Mouse (Mus musculus) liver, embryonic 14.5 days (tissue): ENCODE data around the gene Pqlc2. TPM values are rescaled to one million over a fixed set of nuclear protein-coding genes. Genes with fewer than 3 reads are reported as not detected.
A peak's percentile ranks its signal among the peaks of the same experiment; 100 is the strongest.

Source experiments
- ATAC-seq: fragments of 200-750 bp; cut with Nextera tagmentation; 2 replicates; pipeline ENCODE4 v1.8.0; 2017; ENCODE audit warnings: moderate number of reproducible peaks, mild to moderate bottlenecking, moderate library complexity; ENCODE audit not compliant: insufficient read depth
- DNase-seq, 3 experiments: peaks; one replicate each; pipeline ENCODE4 v3.0.0-alpha.2; 2012 to 2013; ENCODE audit warnings: low read depth in 3 of 3, low spot score in 3 of 3
- H3K27ac ChIP-seq: fragments of 300-500 bp; sonication (generic); 2 replicates; pipeline ENCODE4 v1.5.1; 2014; ENCODE audit warnings: moderate library complexity, mild to moderate bottlenecking, control low read depth, inconsistent platforms
- H3K27me3 ChIP-seq: fragments of 300-500 bp; sonication (generic); 2 replicates; pipeline ENCODE4 v1.6.1; 2014; ENCODE audit warnings: mild to moderate bottlenecking, low read length, moderate library complexity; ENCODE audit not compliant: control insufficient read depth, insufficient read depth
- H3K36me3 ChIP-seq: fragments of 300-500 bp; sonication (generic); replicated peaks from 2 replicates; pipeline ENCODE4 v1.6.1; 2014; ENCODE audit warnings: low read depth; ENCODE audit not compliant: control insufficient read depth, insufficient read depth
- H3K4me1 ChIP-seq, 2 experiments: fragments of 200-500 bp in 1 of 2; fragments of 300-500 bp in 1 of 2; sonication (generic) in 1 of 2; replicated peaks; 2 replicates each; pipeline ENCODE4 v1.6.1; 2012 to 2014; ENCODE audit warnings: antibody characterized with exemption in 1 of 2, inconsistent platforms in 1 of 2, low read length in 1 of 2; ENCODE audit not compliant: control insufficient read depth in 2 of 2, insufficient read depth in 2 of 2
- H3K4me2 ChIP-seq: fragments of 300-500 bp; sonication (generic); 2 replicates; pipeline ENCODE4 v1.6.1; 2014; ENCODE audit warnings: low read depth, mild to moderate bottlenecking, control low read depth, moderate library complexity
- H3K4me3 ChIP-seq, 2 experiments: fragments of 200-500 bp in 1 of 2; fragments of 300-500 bp in 1 of 2; sonication (generic) in 1 of 2; 2 replicates each; pipeline ENCODE4 v1.5.1; 2012 to 2014; ENCODE audit warnings: low read depth in 2 of 2, low read length in 2 of 2, mild to moderate bottlenecking in 2 of 2, control low read depth in 1 of 2, inconsistent platforms in 1 of 2, moderate library complexity in 1 of 2; ENCODE audit not compliant: insufficient read depth in 1 of 2
- H3K9ac ChIP-seq: fragments of 300-500 bp; sonication (generic); replicated peaks from 2 replicates; pipeline ENCODE4 v1.6.1; 2014; ENCODE audit warnings: mild to moderate bottlenecking, control low read depth, moderate library complexity
- H3K9me3 ChIP-seq: fragments of 300-500 bp; sonication (generic); 2 replicates; pipeline ENCODE4 v1.6.1; 2016; ENCODE audit warnings: low read length, mixed read lengths; ENCODE audit not compliant: control insufficient read depth
- CTCF ChIP-seq: IDR thresholded peaks from 2 replicates; pipeline ENCODE4 v1.5.1; 2016; ENCODE audit warnings: antibody characterized with exemption, low read depth, control low read depth
- EP300 ChIP-seq: IDR thresholded peaks from 2 replicates; pipeline ENCODE4 v1.6.1; 2016; ENCODE audit warnings: antibody characterized with exemption, low read depth
- WGBS: fragments of 180-500 bp; shearing (Covaris S2); extraction: QIAGEN DNeasy Blood & Tissue Kit; methylation state at CpG from one replicate; pipeline ENCODE4 v1.1.7; 2014; ENCODE audit not compliant: insufficient replicate concordance; 5-methylcytosine and 5-hydroxymethylcytosine counted together
- polyA plus RNA-seq, 2 experiments: library from polyadenylated mRNA; depleted of rRNA in 1 of 2; stranded (reverse) in 1 of 2; unstranded in 1 of 2; fragments of >200 nt; fragmentation: Nextera tagmentation in 1 of 2; extraction: Ambion mirVana in 1 of 2; gene quantifications; 2 replicates each; pipeline versions ENCODE4 v1.2.1 to v1.2.3; 2012 to 2014

The Pqlc2 gene
- polyA plus RNA-seq, 2 experiments = 8.1 to 8.6 TPM

DNA sequence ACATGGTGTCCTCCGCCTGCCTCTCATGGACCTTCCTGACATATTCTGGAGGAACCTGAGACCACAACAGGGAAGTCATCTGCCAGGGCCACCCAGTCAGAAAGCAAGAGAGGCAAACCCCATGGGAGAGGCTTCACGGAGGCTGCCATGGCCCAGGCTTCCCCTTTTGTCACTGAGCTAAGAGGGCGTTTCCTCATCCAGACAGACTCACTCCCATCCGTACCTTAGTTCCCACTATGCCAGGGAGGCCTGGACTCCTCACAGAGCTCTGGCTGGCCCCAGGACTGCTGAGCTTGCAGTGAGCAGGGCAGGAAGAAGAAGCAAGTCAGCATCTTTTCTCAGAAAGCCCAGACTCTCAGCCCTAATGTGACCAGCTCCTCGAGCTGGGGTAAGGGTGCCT lies 2.6 kb downstream of the Pqlc2 start:
- Histone ChIP-seq H3K4me1 (peaks cover 4 to 10% of the 10 kb centered on the region in 2 experiments; a peak in 3 of 4 replicates), H3K27ac (no peak overlapping the region), H3K9ac (no peak overlapping the region), H3K4me2 (no peak overlapping the region), H3K9me3 (no peaks in the 10 kb centered on the region), H3K36me3 (no peaks in the 10 kb centered on the region), H3K4me3 (no peak overlapping the region), H3K27me3 (no peaks in the 10 kb centered on the region)
- DNase-seq = no peak
- no peak for TF ChIP-seq CTCF
- no peak for TF ChIP-seq EP300
- ATAC-seq = no peak
- WGBS = 40% methylated on average over 5 of the region's 5 CpGs

DNA sequence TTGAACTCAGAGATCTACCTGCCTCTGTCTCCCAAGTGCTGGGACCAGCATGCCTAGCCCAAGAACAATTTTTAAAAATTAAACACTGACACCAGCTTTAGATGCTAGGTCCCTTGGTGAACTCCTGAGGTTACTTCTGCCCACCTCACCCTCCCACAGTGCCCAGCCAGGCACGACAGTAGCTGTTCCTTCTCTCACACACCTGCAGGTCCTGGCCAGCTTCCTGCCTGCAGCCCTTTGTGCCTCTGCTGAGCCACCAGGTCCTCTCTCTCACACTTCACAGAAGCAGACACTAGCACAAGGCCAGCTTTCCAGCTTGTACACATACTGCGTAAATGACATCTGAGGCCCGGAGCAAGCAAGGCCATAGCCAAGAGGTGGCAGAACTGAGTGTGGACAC lies 5.0 kb downstream of the Pqlc2 start:
- Histone ChIP-seq H3K4me3 (no peak overlapping the region), H3K4me1 (peaks cover 4 to 5% of the 10 kb centered on the region in 2 experiments; a peak in 3 of 4 replicates), H3K36me3 (no peaks in the 10 kb centered on the region), H3K27me3 (no peaks in the 10 kb centered on the region), H3K27ac (no peak overlapping the region), H3K4me2 (no peak overlapping the region), H3K9me3 (no peaks in the 10 kb centered on the region), H3K9ac (no peak overlapping the region)
- no peak for TF ChIP-seq CTCF
- no peak for TF ChIP-seq EP300
- no peak for ATAC-seq
- no peak for DNase-seq
- 84% methylated on average over 3 of the region's 3 CpGs for WGBS

DNA sequence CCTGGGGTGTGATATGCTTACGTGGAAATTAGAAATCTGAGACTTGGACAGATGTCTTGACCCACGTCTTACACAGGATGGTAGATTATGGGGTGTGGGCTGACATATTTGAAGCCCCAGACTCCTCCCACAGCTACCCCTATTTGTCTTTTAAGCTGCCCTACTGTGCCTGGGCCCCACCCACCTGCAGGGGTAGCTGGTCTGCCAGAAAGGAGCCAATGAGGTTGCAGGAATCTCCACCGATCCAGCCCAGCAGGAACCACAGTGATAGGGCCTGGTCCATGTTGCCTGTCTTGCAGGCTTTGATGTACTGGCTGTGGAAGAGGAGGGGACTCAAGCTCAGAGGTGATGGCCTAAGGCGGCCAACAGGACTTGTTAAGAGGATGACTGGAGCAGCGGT lies 8.3 kb downstream of the Pqlc2 start:
- no peak overlapping the region for H3K4me2 ChIP-seq
- H3K4me1 ChIP-seq = peaks cover 0 to 3% of the 10 kb centered on the region in 2 experiments; a peak in 1 of 4 replicates
- H3K27me3 ChIP-seq = no peaks in the 10 kb centered on the region
- no peaks in the 10 kb centered on the region for H3K9me3 ChIP-seq
- ATAC-seq = no peak
- H3K9ac ChIP-seq = no peak overlapping the region
- H3K4me3 ChIP-seq = no peak overlapping the region
- TF ChIP-seq CTCF = no peak
- 66% methylated on average over 5 of the region's 5 CpGs for WGBS
- no peaks in the 10 kb centered on the region for H3K36me3 ChIP-seq
- no peak for DNase-seq
- no peak overlapping the region for H3K27ac ChIP-seq

DNA sequence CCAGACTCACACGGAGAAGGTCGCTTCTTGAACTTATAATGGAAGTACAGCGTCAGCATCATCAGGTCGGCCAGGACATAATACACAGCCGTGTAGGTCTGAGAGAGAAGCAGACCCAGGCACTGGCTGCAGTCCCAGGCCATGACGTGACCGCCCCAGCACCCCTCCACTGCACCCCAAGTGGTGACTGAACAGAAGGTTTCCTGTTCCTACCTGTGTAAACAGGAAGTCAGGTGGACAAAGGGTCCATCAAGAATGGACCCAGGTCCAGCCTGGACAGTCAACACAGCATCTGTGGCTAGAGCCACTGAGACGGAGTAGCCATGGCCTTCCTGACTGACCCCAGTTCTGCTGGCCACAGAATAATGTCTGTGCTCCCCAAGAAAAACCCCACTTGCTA lies 8.7 kb downstream of the Pqlc2 start:
- peaks cover 0 to 3% of the 10 kb centered on the region in 2 experiments; a peak in 1 of 4 replicates for H3K4me1 ChIP-seq
- no peak overlapping the region for H3K27ac ChIP-seq
- TF ChIP-seq CTCF (no peak), EP300 (no peak)
- H3K4me2 ChIP-seq = no peak overlapping the region
- H3K36me3 ChIP-seq = no peaks in the 10 kb centered on the region
- no peaks in the 10 kb centered on the region for H3K9me3 ChIP-seq
- no peaks in the 10 kb centered on the region for H3K27me3 ChIP-seq
- H3K4me3 ChIP-seq = no peak overlapping the region
- no peak overlapping the region for H3K9ac ChIP-seq
- DNase-seq (no peak), ATAC-seq (no peak)
- WGBS = 79% methylated on average over 8 of the region's 8 CpGs

DNA sequence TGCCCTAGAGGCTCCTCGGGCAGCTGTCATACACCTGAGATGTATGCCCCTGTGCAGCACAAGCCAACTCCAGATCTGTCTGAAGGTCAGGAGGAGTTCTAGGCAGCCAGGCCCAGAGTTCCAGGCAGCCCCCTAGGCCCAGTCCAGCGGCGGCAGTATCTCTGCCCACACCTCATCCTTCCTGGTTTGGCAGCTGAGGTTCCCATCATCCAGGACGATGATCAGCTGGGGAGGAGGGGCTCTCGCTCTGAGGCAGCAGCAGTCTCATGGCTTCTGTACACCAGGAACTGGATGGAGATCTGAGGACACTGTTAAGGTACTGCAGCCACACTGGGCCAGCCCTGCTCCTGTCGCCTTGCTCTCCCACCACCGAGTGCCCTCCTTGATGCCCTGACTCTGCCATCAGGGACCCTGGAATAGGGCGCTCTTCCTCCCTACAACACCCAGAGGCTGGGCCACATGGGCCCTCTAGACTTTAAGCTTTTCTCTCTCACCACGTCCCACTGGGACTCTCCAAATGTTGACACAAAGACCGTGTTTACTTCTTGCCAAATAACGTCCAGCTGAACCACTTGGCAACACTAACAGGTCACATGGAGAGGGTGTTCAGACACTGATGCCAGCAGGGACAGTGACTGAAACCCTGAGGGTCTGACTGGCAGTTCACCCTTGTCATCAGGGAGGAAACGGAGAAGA lies 11.7 kb downstream of the Pqlc2 start:
- no peak for TF ChIP-seq CTCF
- no peak for TF ChIP-seq EP300
- H3K9ac ChIP-seq = no peak overlapping the region
- 0 out of 2 replicates have a peak, but pooled peaks have one; percentile 12 for ATAC-seq
- H3K4me3 ChIP-seq = no peak overlapping the region
- peaks cover 0 to 3% of the 10 kb centered on the region in 2 experiments; a peak in 1 of 4 replicates for H3K4me1 ChIP-seq
- H3K27me3 ChIP-seq = no peaks in the 10 kb centered on the region
- no peak overlapping the region for H3K4me2 ChIP-seq
- H3K27ac ChIP-seq = no peak overlapping the region
- no peaks in the 10 kb centered on the region for H3K36me3 ChIP-seq
- DNase-seq = no peak
- H3K9me3 ChIP-seq = no peaks in the 10 kb centered on the region
- 67% methylated on average over 12 of the region's 12 CpGs for WGBS
